Mouse (Mus musculus) myocyte (in vitro differentiated cells): ENCODE measurements at regions not wholly inside any gene's neighbourhood (a gene's known extent, or its start where the extent isn't known, plus 50 kb on each side); places are given as distances from the start of the nearest gene placed in this dataset.

Experiments used
- CEBPB ChIP-seq: IDR thresholded peaks from 2 replicates; pipeline ENCODE4 v1.6.1; 2011; ENCODE audit warnings: mild to moderate bottlenecking, moderate library complexity; ENCODE audit not compliant: poor library complexity, insufficient read depth, severe bottlenecking
- E2F4 ChIP-seq: IDR thresholded peaks from one replicate; pipeline ENCODE4 v1.6.1; 2011; ENCODE audit warnings: mild to moderate bottlenecking, control low read depth, moderate library complexity; ENCODE audit not compliant: insufficient read depth
- MYOD1 ChIP-seq, 3 experiments: IDR thresholded peaks; one replicate each; pipeline ENCODE4 v1.6.1; 2011; ENCODE audit warnings: control low read depth in 2 of 3, low read depth in 2 of 3, mild to moderate bottlenecking in 2 of 3, moderate library complexity in 1 of 3; ENCODE audit not compliant: insufficient read length in 2 of 3, control insufficient read depth in 1 of 3
- POLR2A ChIP-seq: IDR thresholded peaks from one replicate; pipeline ENCODE4 v1.6.1; 2011; ENCODE audit warnings: low read depth, mild to moderate bottlenecking, control low read depth, moderate library complexity; ENCODE audit not compliant: insufficient read length
- POLR2AphosphoS2 ChIP-seq: IDR thresholded peaks from one replicate; pipeline ENCODE4 v1.6.1; 2011; ENCODE audit warnings: low read depth, control low read depth; ENCODE audit not compliant: insufficient read length
- TCF3 ChIP-seq: IDR thresholded peaks from one replicate; pipeline ENCODE4 v1.6.1; 2011; ENCODE audit warnings: low read depth, control low read depth; ENCODE audit not compliant: insufficient read length
- USF1 ChIP-seq: IDR thresholded peaks from one replicate; pipeline ENCODE4 v1.6.1; 2011; ENCODE audit warnings: low read depth, mild to moderate bottlenecking, control low read depth, moderate library complexity

- TF ChIP-seq MYOD1 (IDR thresholded peaks at IDR 0.05; ENCODE audit: control insufficient read depth in 1 of 3, insufficient read length in 2 of 3, low read depth in 2 of 3) (peak; percentile 40 to 99 (median 91)), POLR2A (no peak), CEBPB (no peak), E2F4 (no peak), USF1 (no peak), TCF3 (peak; percentile 58), POLR2AphosphoS2 (no peak)
Measured at GRCm38 (mm10) chr8:26891881-26892280, 85.2 kb upstream of the Zfp703 start.
